Comparison of ENCODE assay signal across 12 mouse cellular contexts in genomic region chr4:126332358-126332757, GRCm38 (mm10). TPM values are rescaled to one million over a fixed set of nuclear protein-coding genes. Genes with fewer than 3 reads are reported as not detected.
DNase-seq lines count a peak whose midpoint lies in the region; ATAC-seq and TF ChIP-seq lines count a peak whose summit lies in the region.
"Had no signal": no experiment of that assay in that cellular context is flagged by ENCODE, and none has a peak within 500 bp of the region (broad histone marks: within the 10 kb centered on the region; RNA-seq: fewer than 3 reads in every experiment).

No protein-coding gene starts in this region.

- no peak for ATAC-seq in liver, embryonic 12.5 days
- ATAC-seq in liver, postnatal 0 days = no peak
- ATAC-seq: intestine, embryonic 16.5 days had no signal

- no peak overlapping the region for H3K4me3 ChIP-seq in liver, embryonic 12.5 days
- H3K4me3 ChIP-seq in liver, postnatal 0 days (ENCODE audit: low read depth, low read length) = no peak overlapping the region
- H3K4me3 ChIP-seq: limb, embryonic 13.5 days had no signal

- H3K9ac ChIP-seq in liver, embryonic 12.5 days = no peak overlapping the region
- H3K9ac ChIP-seq in liver, postnatal 0 days (replicated peaks) = no peak overlapping the region
- H3K9ac ChIP-seq: limb, embryonic 13.5 days had no signal

- H3K27me3 ChIP-seq in liver, embryonic 12.5 days (replicated peaks) = 0 out of 2 replicates have a peak, but pooled peaks cover 2% of the 10 kb centered on the region
- no peaks in the 10 kb centered on the region for H3K27me3 ChIP-seq in liver, postnatal 0 days (ENCODE audit: insufficient read depth, low read length)
- H3K27me3 ChIP-seq: limb, embryonic 13.5 days had no signal

- H3K4me1 ChIP-seq in liver, embryonic 12.5 days = no peaks in the 10 kb centered on the region
- H3K4me1 ChIP-seq in liver, postnatal 0 days (ENCODE audit: insufficient read depth) = peaks cover 5% of the 10 kb centered on the region; the same call in 1 of the 2 replicates

- peak; percentile 52 for DNase-seq in adrenal gland, postnatal 14 days
- DNase-seq in adrenal gland, adult 8-10 months = no peak
- DNase-seq in liver (peak; percentile 61), NIH3T3 (ENCODE audit: low read depth) (peak; percentile 54)
- peak; percentile 61 for DNase-seq in liver, postnatal 0 days
- DNase-seq in adrenal gland, adult 2 months = no peak
- no peak for DNase-seq in right cerebral cortex, adult 18-20 months
- DNase-seq: cerebellum, adult 18-20 months had no signal

- H3K36me3 ChIP-seq in liver, embryonic 12.5 days = 0 out of 2 replicates have a peak, but pooled peaks cover 3% of the 10 kb centered on the region
- peaks cover 2% of the 10 kb centered on the region; the same call in 1 of the 2 replicates for H3K36me3 ChIP-seq in liver, postnatal 0 days (replicated peaks; ENCODE audit: insufficient read depth, low read length)

- WGBS in liver, embryonic 12.5 days (ENCODE audit: insufficient replicate concordance) = 26% methylated on average over 3 of the region's 3 CpGs
- 51% methylated on average over 3 of the region's 3 CpGs for WGBS in liver, postnatal 0 days (ENCODE audit: insufficient replicate concordance)

- no peak overlapping the region for H3K4me2 ChIP-seq in liver, embryonic 12.5 days
- no peak overlapping the region for H3K4me2 ChIP-seq in liver, postnatal 0 days (ENCODE audit: low read depth, low read length)
- H3K4me2 ChIP-seq: limb, embryonic 13.5 days had no signal

- no peak for TF ChIP-seq EP300 in liver, postnatal 0 days (IDR thresholded peaks at IDR 0.05; ENCODE audit: low read depth)

- TF ChIP-seq CTCF in liver, postnatal 0 days (IDR thresholded peaks at IDR 0.05; ENCODE audit: low read depth) = peak; percentile 62

- no peaks in the 10 kb centered on the region for H3K9me3 ChIP-seq in liver, embryonic 12.5 days (replicated peaks)
- H3K9me3 ChIP-seq in liver, postnatal 0 days (ENCODE audit: low read length) = no peaks in the 10 kb centered on the region
- H3K9me3 ChIP-seq: limb, embryonic 13.5 days had no signal

- H3K27ac ChIP-seq in liver, embryonic 12.5 days = no peak overlapping the region
- H3K27ac ChIP-seq in liver, postnatal 0 days (ENCODE audit: low read depth) = no peak overlapping the region
- H3K27ac ChIP-seq: limb, embryonic 13.5 days had no signal

RNA-seq across cellular contexts. Expression of gene Tekt2, which starts 6.9 kb away (rescaled TPM):
- total RNA-seq in adrenal gland, postnatal 14 days (2021) = 2.4 and 3.3 TPM in 2 replicates
- 1 to 10 TPM; 1.5 to 6.3 (median 5.2) TPM for total RNA-seq in adrenal gland, adult 8-10 months (2022)
- polyA plus RNA-seq in liver, embryonic 12.5 days (2016; fragmentation: Nextera tagmentation; extraction: Ambion mirVana) = 0.54 and 0.57 TPM in 2 replicates
- polyA plus RNA-seq in liver, postnatal 0 days (2015; fragmentation: Nextera tagmentation; extraction: Ambion mirVana) = 0.17 and 0.26 TPM in 2 replicates
- 1 to 10 TPM; 3.2 to 3.3 TPM for total RNA-seq in adrenal gland, adult 2 months (2021)
- 2.9 and 4.8 TPM in 2 replicates for polyA plus RNA-seq in adrenal gland, adult 2 months (2012; rRNA removed)
- total RNA-seq: monocyte, adult 5-6 weeks had no signal

RNA-seq across cellular contexts. Expression of gene Adprhl2, which starts 10.9 kb away (rescaled TPM):
- 27.3 and 34.9 TPM in 2 replicates for total RNA-seq in adrenal gland, postnatal 14 days (2021)
- 10 to 100 TPM; 35.8 to 37.8 (median 37.2) TPM for total RNA-seq in adrenal gland, adult 8-10 months (2022)
- polyA plus RNA-seq in liver, embryonic 12.5 days (2016; fragmentation: Nextera tagmentation; extraction: Ambion mirVana) = 36.0 and 38.0 TPM in 2 replicates
- polyA plus RNA-seq in liver, postnatal 0 days (2015; fragmentation: Nextera tagmentation; extraction: Ambion mirVana) = 31.9 and 34.3 TPM in 2 replicates
- 10 to 100 TPM; 26.2 to 34.9 TPM for total RNA-seq in adrenal gland, adult 2 months (2021)
- polyA plus RNA-seq in adrenal gland, adult 2 months (2012; rRNA removed) = 45.8 and 46.5 TPM in 2 replicates

RNA-seq across cellular contexts. Expression of gene Col8a2, which starts 45.8 kb away (rescaled TPM):
- total RNA-seq in adrenal gland, postnatal 14 days (2021) = 2.9 and 3.1 TPM in 2 replicates
- 1 to 10 TPM; 3.5 to 4.6 (median 4.0) TPM for total RNA-seq in adrenal gland, adult 8-10 months (2022)
- 1.8 and 2.3 TPM in 2 replicates for polyA plus RNA-seq in liver, embryonic 12.5 days (2016; fragmentation: Nextera tagmentation; extraction: Ambion mirVana)
- polyA plus RNA-seq in liver, postnatal 0 days (2015; fragmentation: Nextera tagmentation; extraction: Ambion mirVana) = 0.25 and 0.26 TPM in 2 replicates
- total RNA-seq in adrenal gland, adult 2 months (2021) = 1 to 10 TPM; 1.4 to 6.1 TPM
- 1.9 TPM in 2 replicates for polyA plus RNA-seq in adrenal gland, adult 2 months (2012; rRNA removed)

Comparison
In these comparisons a context has a peak if more than half of its experiments do, and no peak if none do; other contexts are left out.
1. DNase-seq: peak in adrenal gland, postnatal 14 days (single experiment), liver (single experiment), NIH3T3 (single experiment) and liver, postnatal 0 days (single experiment); none in adrenal gland, adult 8-10 months (single experiment), adrenal gland, adult 2 months (single experiment) and right cerebral cortex, adult 18-20 months (single experiment).